Mouse (Mus musculus) ovary, adult 18-20 months (tissue): ENCODE data around the gene Bcl11b.
A peak's percentile ranks its signal among the peaks of the same experiment; 100 is the strongest.

Experiments
- DNase-seq: peaks from one replicate; pipeline ENCODE4 v3.0.0; 2022; ENCODE audit warnings: low spot score, mixed read lengths

The Bcl11b gene

GRCm38 (mm10) chr12:107934831-107935437, 68.5 kb downstream of the Bcl11b start:
- no peak for DNase-seq

DNA sequence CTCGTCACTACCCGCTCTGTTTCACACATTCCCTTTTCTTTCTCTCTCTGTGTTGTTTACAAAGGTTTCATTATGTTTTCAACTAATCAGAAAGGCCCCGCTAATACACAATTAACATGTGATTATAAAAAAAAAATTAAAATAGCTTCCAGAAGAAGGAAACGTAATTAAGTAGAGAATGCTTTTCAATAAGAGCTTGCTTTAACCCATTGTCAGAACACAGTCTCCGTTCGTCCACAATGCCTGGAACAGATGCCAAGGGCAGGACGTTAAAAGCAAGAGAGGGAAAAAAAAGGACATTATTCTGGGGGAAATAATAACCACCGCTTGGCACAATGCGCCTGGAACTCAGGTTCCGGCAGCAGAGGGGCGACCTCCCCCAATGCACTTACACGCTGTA, 71.3 kb downstream of the Bcl11b start:
- no peak for DNase-seq

GRCm38 (mm10) chr12:107931476-107931875, 71.9 kb downstream of the Bcl11b start:
- DNase-seq: no peak

- DNase-seq: peak; percentile 43
Measured at GRCm38 (mm10) chr12:107930611-107931350, 72.6 kb downstream of the Bcl11b start.

DNA sequence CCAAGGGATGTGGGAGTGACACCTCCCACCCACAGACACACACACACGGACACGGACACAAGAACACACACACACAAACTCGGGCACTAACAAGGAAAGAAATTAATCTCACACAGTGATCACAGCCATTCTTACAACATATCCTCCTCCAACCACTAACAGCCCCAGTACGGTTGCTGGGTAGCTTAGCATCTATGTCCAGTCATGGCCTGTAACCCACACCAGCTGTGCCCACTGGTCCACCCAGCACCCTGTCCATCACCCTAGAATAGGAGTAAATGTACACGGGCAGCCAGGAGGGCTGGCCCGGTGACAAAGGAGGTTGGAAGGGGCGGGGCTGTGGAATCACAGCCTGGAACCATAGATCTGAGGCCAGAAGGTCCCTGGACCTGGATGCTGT, 74.5 kb downstream of the Bcl11b start:
- no peak for DNase-seq

DNA sequence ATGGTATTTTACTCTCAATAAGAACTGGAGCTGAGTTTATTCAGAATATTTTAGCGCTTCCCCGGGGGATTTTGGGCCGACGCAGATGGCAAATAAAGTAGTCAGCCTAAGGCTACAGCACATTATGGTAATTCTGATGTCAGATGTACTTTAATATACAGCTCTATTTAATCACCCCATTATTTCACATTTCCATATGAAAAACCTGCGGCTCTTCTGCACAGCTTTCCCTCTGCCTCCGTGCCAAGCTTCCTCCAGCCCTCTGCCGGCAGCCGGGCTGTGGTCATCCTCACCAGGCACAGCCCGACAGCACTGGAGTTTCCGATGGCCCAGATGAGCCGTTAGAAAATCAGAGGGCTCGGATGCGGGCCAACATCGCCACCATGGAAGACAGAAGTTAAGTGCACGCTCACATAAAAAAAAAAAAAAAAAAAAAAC, 74.9 kb downstream of the Bcl11b start:
- DNase-seq: no peak

- no peak for DNase-seq
Measured at GRCm38 (mm10) chr12:107927961-107928431, 75.4 kb downstream of the Bcl11b start.

DNA sequence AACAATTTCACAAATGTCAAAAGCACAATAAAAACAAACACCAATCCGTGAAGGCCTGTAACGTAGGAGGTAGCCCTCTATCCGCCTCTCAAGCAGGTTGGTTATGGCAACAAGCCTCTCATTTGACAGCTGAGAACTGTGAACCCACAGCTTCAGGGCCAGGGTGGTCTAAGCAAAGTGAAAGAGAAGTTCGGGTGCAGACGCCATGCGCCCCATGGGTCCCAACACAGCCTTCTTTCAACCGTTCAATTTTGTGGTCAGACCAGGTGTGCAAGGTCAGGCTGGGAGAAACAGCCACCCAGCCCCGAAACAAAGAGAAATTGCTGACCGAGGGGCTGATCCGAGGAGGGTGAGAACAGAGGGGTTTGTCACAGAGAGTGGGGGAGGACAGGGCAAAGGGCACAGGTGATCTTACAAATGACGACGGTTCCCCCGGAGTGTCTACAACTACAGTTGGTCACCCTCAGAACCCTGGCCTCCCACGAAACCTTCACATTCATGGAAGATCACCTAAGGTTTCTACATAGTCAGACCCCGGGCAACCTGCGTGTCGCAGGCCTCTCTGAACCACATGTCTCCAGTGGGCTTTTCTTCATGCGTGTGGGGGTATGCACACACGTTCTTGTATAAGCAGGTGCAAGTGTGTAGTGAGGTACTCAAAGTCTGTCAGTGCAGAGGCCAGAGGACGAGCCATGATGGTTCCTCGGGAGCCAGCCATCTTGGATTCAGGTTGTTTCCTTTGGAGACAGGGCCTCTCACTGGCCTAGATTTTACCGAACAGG, 77.1 kb downstream of the Bcl11b start:
- DNase-seq: no peak

DNA sequence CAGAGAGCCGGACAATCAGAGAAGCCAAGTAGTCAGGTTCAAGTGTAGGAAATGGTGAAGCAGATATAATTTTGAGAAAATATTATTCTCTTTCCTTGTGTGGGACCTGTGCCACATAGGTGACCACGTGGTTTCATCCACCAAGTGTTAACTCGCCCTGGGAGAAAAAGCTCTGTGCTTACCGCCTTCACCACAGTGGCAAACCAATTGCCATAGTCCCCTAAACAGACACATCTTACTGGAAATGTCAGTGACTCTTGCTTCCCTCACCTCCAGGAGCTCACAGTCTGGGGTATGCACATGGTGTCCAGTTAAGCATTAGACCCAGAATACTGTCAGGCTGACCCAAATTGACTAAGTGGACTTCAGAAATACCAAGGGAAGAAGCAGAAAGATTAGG, 78.7 kb downstream of the Bcl11b start:
- DNase-seq: no peak

DNA sequence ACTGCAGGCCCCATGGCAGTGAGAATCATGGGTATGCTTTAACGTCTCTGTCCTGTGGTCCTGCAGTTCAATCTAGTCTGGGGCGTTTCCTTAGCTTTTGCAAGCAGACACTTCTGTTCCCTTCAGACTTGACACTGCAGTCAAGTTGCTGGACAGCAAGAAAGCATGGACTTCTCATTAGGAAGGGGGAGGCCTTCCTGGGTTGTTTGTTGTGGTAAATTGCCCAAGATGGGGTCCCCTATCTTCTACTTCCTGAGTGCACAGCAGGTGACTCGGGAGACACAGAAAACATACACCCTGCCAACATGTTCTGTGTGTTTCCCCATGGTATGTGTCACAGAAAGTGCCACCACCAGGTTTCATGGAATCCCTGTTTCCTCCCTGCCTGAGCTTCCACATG, 79.4 kb downstream of the Bcl11b start:
- no peak for DNase-seq

DNA sequence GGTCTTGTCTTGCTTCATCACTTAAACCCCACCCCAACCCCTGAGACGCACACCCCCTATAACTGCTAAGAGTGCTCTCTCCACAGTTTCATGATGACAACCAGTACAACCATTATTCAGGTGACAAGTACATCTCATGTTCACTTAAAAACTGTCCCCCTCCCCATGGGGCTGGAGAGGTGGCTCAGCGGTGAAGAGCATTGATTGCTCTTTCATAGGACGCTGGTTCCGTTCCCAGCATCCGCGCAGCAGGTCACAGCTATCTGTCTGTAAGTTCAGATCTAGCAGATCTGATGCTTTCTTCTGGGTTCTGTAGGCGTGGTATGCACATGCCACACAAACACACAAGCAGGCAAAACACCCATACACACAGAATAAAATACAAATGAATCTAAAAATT, 81.2 kb downstream of the Bcl11b start:
- DNase-seq: no peak

DNA sequence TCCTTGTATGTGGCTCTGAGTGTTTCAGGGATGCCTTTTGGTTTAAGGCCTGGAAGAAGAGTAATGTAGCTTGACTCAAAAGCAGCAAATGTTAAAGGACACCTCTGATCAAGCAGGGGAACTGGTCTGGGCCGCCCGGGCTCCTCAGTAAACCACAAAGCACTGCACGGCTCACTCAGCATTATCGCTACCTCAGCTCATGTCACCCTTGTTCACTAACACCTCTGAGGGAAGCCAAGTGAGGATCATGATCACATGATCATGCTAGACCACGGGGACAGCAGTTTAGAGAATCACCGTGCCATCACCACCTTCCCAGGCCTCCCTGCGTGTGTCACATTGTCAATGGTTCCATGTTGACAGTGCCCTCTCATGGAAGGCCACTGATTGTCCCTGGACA, 81.8 kb downstream of the Bcl11b start:
- no peak for DNase-seq

DNA sequence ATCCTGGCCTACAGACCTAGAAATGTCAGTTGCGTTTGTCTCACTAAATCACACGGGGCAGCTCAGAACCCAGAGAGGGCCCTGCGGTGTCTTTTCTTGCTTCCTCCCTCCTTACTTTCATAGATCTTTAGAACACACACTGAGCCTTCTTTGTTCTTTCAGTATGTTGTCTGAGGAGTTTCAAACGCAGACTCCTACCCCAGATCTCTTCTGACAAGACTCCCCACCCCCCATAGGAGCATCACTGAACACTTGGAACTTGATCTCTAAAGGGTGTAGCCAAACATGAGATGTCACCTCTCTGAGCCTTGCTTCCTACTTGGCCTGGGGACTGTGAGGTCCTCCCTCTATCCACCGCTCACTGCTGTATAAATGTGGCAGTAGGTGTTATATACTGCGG, 82.2 kb downstream of the Bcl11b start:
- no peak for DNase-seq

DNA sequence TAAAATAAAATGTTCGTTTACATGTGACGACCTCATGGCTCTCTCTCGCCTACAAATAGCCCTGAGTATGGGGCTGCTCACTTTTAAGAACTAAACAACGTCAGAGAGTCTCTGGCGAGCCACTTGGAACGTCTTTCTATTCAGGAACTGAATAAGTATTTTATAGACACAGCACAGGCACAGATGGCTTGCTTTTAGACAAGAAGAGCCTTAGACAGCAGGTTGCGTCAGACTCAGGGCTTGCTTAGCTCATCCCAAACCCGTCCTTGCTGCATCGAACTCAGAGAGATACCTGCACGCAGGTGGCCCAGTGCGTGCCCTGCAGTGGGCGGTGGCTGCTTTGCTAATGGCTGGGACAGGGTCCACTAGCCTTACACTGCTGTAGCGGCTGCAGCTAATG, 82.7 kb downstream of the Bcl11b start:
- no peak for DNase-seq

GRCm38 (mm10) chr12:107920076-107920475, 83.3 kb downstream of the Bcl11b start:
- no peak for DNase-seq

DNA sequence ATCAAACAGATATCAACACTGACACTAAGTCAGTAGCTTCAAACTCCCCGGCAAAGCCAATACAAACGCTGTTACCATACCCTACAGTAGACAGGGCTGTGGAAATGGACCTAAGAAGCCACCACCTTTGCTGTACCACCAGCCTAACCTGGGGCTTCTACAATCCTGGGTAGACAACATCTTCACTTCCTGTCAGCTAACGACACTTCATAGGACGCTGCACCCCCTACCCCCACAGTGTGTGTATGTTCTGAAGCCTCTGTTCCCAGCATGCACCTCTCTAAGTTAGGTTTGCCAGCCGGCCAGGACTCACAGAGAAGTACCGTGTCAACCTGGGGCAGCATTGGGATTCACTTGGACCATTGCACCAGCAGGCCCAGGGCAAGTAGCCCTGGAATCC, 84.6 kb downstream of the Bcl11b start:
- no peak for DNase-seq

DNA sequence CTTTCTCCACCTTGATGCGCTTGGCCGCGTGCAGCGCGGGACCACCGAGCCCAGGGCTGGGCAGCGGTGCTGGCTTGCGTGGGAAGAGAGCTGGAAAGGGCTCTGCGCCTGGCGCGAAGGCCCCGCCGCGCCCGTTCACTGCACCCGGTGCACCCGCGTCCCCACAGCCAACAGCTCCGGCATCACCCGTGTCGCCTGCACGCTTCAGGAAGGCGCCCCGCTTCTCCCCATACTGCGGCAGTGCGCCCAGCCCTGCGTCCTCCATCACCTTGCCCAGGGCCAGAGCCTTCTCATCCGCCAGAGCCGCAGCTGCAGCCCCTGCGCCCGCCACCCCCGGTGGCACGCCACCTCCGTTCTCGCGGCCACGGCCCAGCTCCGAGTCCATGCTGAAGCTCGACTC, 87.4 kb downstream of the Bcl11b start:
- no peak for DNase-seq

DNA sequence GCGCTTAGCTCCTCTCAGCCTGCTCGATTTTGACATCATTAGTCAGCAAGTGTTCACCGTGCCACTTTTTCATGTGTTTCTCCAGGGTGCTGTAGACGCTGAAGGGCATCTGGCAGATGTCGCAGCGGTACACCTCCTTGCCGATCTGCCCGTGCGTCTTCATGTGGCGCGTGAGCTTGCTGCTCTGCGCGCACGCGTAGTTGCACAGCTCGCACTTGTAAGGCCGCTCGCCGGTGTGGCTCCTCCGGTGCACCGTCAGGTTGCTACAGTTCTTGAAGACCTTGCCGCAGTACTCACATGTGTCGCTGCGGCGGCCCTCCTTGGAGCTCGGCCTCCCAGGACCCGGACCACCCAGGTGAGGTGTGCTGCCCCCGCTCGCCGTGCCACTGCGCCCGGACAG, 88.0 kb downstream of the Bcl11b start:
- no peak for DNase-seq

DNA sequence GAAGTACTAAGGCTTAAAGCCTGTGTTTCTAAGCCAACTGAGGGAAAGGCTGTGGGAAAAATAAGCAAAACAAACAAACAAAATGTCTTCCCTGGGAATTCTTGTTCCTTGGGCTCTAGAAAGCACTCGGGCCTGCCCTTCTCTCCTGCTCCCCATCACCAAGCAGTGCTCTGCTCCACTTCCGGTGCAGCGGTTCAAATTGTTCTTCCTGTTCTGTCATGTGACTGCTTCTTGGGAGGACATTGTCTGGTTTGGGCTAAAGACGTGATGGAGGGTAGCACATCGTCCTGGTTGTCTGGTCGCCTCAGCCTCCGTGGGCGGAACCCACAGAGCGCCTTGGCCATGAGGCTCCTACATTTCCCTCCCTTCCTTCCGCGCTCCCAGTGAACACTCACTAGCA, 94.6 kb downstream of the Bcl11b start:
- DNase-seq: no peak

- DNase-seq: no peak
Measured at GRCm38 (mm10) chr12:107905333-107905732, 98.1 kb downstream of the Bcl11b start.

DNA sequence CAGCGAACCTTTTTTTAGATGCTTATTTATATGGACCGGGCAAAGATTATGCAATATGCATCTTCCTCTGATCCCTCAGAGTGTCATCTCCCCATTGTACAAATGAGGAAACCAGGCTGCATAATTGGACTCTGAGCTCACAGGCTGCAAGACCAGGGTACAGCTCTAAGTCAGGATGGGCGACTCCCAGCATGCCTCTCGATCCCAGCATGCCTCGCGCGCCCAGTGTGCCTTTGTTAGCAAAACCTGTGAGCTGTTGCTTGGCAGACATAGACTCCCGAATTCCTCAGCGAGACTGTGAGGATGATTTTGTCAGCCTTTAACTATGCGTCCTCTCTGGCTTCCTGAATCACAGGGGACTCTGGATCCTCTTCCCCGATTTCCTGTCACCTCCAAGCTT, 98.9 kb downstream of the Bcl11b start:
- DNase-seq: no peak

GRCm38 (mm10) chr12:107903949-107904348, 99.5 kb downstream of the Bcl11b start:
- DNase-seq: no peak

DNA sequence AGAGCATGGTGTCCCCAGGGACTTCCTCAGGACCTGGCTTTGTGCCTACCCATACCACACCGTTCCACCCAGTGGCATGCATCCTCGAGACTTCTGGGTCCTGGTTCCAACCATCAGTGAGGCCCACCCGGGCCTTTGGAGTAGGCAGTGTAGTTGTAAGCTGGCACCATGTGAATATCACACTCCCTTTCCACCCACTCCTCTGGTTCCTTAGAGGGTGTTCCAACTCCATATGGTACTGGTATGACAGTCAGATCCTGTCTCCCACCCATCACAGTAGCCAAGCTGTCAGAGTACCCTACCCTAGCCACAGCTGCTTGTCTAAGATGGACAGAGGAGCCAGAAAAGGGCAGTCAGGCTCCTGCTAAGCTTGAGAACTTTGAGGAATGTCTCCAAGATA, 112.0 kb downstream of the Bcl11b start:
- no peak for DNase-seq
